In genomic region chr7:111791347-111791746, GRCm38 (mm10) we compare ENCODE assay signal across 16 mouse cellular contexts.
"Had no signal": no experiment of that assay in that cellular context is flagged by ENCODE, and none has a peak within 500 bp of the region (broad histone marks: within the 10 kb centered on the region; RNA-seq: fewer than 3 reads in every experiment).

No protein-coding gene starts in this region.

- DNase-seq: kidney, adult 11 months; kidney, postnatal 36 days; layer of hippocampus, adult 9-11 months; layer of hippocampus, postnatal 36 days; lung, postnatal 4 days; right cerebral cortex, adult 18-20 months; right cerebral cortex, postnatal 25 days; thymus, adult 18-20 months; thymus, postnatal 14 days had no signal

- H3K27ac ChIP-seq: hindbrain, postnatal 0 days; kidney, postnatal 0 days; limb, embryonic 15.5 days; liver, embryonic 12.5 days; midbrain, embryonic 15.5 days; neural tube, embryonic 13.5 days had no signal

- ATAC-seq: hindbrain, postnatal 0 days; liver, embryonic 12.5 days; midbrain, embryonic 15.5 days had no signal

- H3K27me3 ChIP-seq: limb, embryonic 15.5 days; liver, embryonic 12.5 days; midbrain, embryonic 15.5 days; neural tube, embryonic 13.5 days had no signal

- H3K9me3 ChIP-seq: limb, embryonic 15.5 days; liver, embryonic 12.5 days; midbrain, embryonic 15.5 days; neural tube, embryonic 13.5 days had no signal

- H3K4me2 ChIP-seq: limb, embryonic 15.5 days; liver, embryonic 12.5 days; midbrain, embryonic 11.5 days; midbrain, embryonic 15.5 days; neural tube, embryonic 13.5 days had no signal

- H3K36me3 ChIP-seq: limb, embryonic 15.5 days; liver, embryonic 12.5 days; midbrain, embryonic 15.5 days; neural tube, embryonic 13.5 days had no signal

- H3K9ac ChIP-seq: limb, embryonic 15.5 days; liver, embryonic 12.5 days; midbrain, embryonic 15.5 days; neural tube, embryonic 13.5 days had no signal

- H3K4me3 ChIP-seq: limb, embryonic 15.5 days; liver, embryonic 12.5 days; midbrain, embryonic 15.5 days; neural tube, embryonic 13.5 days had no signal

- H3K4me1 ChIP-seq: limb, embryonic 15.5 days; liver, embryonic 12.5 days; midbrain, embryonic 15.5 days had no signal
